Mouse (Mus musculus): ENCODE results near the gene Abhd14b.

DNA sequence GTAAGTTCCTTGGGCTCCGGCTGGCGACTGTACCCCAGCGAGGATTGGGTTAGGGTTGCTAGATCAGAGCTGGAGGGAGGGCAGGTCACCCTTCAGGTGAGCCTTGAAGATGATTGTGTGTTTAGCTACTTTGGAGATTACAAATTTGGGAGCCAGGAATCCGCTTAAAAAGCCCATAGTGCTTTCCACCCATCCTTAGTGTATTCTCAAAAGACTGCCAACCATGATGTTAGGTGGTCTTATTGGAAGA, 17.3 kb upstream of the Abhd14b start:
- no peak for TF ChIP-seq POLR2A (IDR thresholded peaks at IDR 0.05; ENCODE audit: extremely low read depth, insufficient read depth, low read length)
- TF ChIP-seq CTCF (IDR thresholded peaks at IDR 0.05; ENCODE audit: extremely low read depth, insufficient read depth, low read length) = no peak
